Mouse (Mus musculus): ENCODE measurements around the gene Ate1. TPM values are rescaled to one million over a fixed set of nuclear protein-coding genes. Genes with fewer than 3 reads are reported as not detected.

The Ate1 gene
- total RNA-seq, 1 experiment: 25.7 TPM

- TF ChIP-seq ZC3H11A (IDR thresholded peaks at IDR 0.05; ENCODE audit: borderline replicate concordance, low read depth, low read length) (no peak), CHD2 (IDR thresholded peaks at IDR 0.05; ENCODE audit: low read depth, low read length) (no peak), HCFC1 (IDR thresholded peaks at IDR 0.05; ENCODE audit: borderline replicate concordance, insufficient read depth, low read length) (no peak), ZNF384 (IDR thresholded peaks at IDR 0.05; ENCODE audit: low read depth, low read length) (no peak), MAFK (IDR thresholded peaks at IDR 0.05; ENCODE audit: insufficient read depth, low read depth, low read length) (no peak)
- Histone ChIP-seq H3K4me3 (ENCODE audit: insufficient read depth in 1 of 2, low read depth in 1 of 2, low read length in 2 of 2, poor library complexity in 1 of 2, severe bottlenecking in 1 of 2) (no peak overlapping the region), H3K36me3 (ENCODE audit: control insufficient read depth, insufficient read depth, low read length, poor library complexity, severe bottlenecking) (no peaks in the 10 kb centered on the region), H3K9ac (ENCODE audit: insufficient read depth, low read depth, low read length, poor library complexity, severe bottlenecking) (no peak overlapping the region), H3K27ac (ENCODE audit: insufficient read depth, low read depth, low read length, poor library complexity, severe bottlenecking) (no peak overlapping the region), H3K9me3 (ENCODE audit: control insufficient read depth, insufficient read depth, low read depth, low read length) (no peaks in the 10 kb centered on the region), H3K4me1 (ENCODE audit: control insufficient read depth in 2 of 2, insufficient read depth in 2 of 2, low read length in 2 of 2, poor library complexity in 1 of 2) (no peaks in the 10 kb centered on the region)
- DNase-seq (ENCODE audit: low read depth, low spot score): no peak
- in situ Hi-C loops (cut with MboI; ENCODE audit: low sequenced_read_pairs in 2 of 2, unreplicated experiment in 2 of 2): no loop called here
Measured at GRCm38 (mm10) chr7:130560933-130561332, 40.8 kb upstream of the Ate1 start.

- no peak overlapping the region for H3K4me3 ChIP-seq (ENCODE audit: insufficient read depth in 1 of 2, low read depth in 1 of 2, low read length in 2 of 2, poor library complexity in 1 of 2, severe bottlenecking in 1 of 2)
- no peak for DNase-seq (ENCODE audit: low read depth, low spot score)
- no peak overlapping the region for H3K9ac ChIP-seq (ENCODE audit: insufficient read depth, low read depth, low read length, poor library complexity, severe bottlenecking)
- H3K9me3 ChIP-seq (ENCODE audit: control insufficient read depth, insufficient read depth, low read depth, low read length): no peaks in the 10 kb centered on the region
- no peaks in the 10 kb centered on the region for H3K36me3 ChIP-seq (ENCODE audit: control insufficient read depth, insufficient read depth, low read length, poor library complexity, severe bottlenecking)
- in situ Hi-C loops (cut with MboI; ENCODE audit: low sequenced_read_pairs in 2 of 2, unreplicated experiment in 2 of 2): no loop called here
- H3K27ac ChIP-seq (ENCODE audit: insufficient read depth, low read depth, low read length, poor library complexity, severe bottlenecking): no peak overlapping the region
- no peak for TF ChIP-seq ZNF384 (IDR thresholded peaks at IDR 0.05; ENCODE audit: low read depth, low read length)
- no peak for TF ChIP-seq ZC3H11A (IDR thresholded peaks at IDR 0.05; ENCODE audit: borderline replicate concordance, low read depth, low read length)
- no peak for TF ChIP-seq HCFC1 (IDR thresholded peaks at IDR 0.05; ENCODE audit: borderline replicate concordance, insufficient read depth, low read length)
- TF ChIP-seq MAFK (IDR thresholded peaks at IDR 0.05; ENCODE audit: insufficient read depth, low read depth, low read length): no peak
- TF ChIP-seq CHD2 (IDR thresholded peaks at IDR 0.05; ENCODE audit: low read depth, low read length): no peak
- no peaks in the 10 kb centered on the region for H3K4me1 ChIP-seq (ENCODE audit: control insufficient read depth in 2 of 2, insufficient read depth in 2 of 2, low read length in 2 of 2, poor library complexity in 1 of 2)
Measured at GRCm38 (mm10) chr7:130558592-130558991, 38.4 kb upstream of the Ate1 start.

GRCm38 (mm10) chr7:130555597-130555996, 35.4 kb upstream of the Ate1 start:
- TF ChIP-seq ZC3H11A (IDR thresholded peaks at IDR 0.05; ENCODE audit: borderline replicate concordance, low read depth, low read length) (no peak), MAFK (IDR thresholded peaks at IDR 0.05; ENCODE audit: insufficient read depth, low read depth, low read length) (no peak), HCFC1 (IDR thresholded peaks at IDR 0.05; ENCODE audit: borderline replicate concordance, insufficient read depth, low read length) (no peak), CHD2 (IDR thresholded peaks at IDR 0.05; ENCODE audit: low read depth, low read length) (no peak), ZNF384 (IDR thresholded peaks at IDR 0.05; ENCODE audit: low read depth, low read length) (no peak)
- Histone ChIP-seq H3K36me3 (ENCODE audit: control insufficient read depth, insufficient read depth, low read length, poor library complexity, severe bottlenecking) (no peaks in the 10 kb centered on the region), H3K27ac (ENCODE audit: insufficient read depth, low read depth, low read length, poor library complexity, severe bottlenecking) (no peak overlapping the region), H3K4me1 (ENCODE audit: control insufficient read depth in 2 of 2, insufficient read depth in 2 of 2, low read length in 2 of 2, poor library complexity in 1 of 2) (peaks cover 0 to 3% of the 10 kb centered on the region in 2 experiments; a peak in 1 of 4 replicates), H3K9me3 (ENCODE audit: control insufficient read depth, insufficient read depth, low read depth, low read length) (no peaks in the 10 kb centered on the region), H3K9ac (ENCODE audit: insufficient read depth, low read depth, low read length, poor library complexity, severe bottlenecking) (no peak overlapping the region), H3K4me3 (ENCODE audit: insufficient read depth in 1 of 2, low read depth in 1 of 2, low read length in 2 of 2, poor library complexity in 1 of 2, severe bottlenecking in 1 of 2) (no peak overlapping the region)
- in situ Hi-C loops (cut with MboI; ENCODE audit: low sequenced_read_pairs in 2 of 2, unreplicated experiment in 2 of 2): no loop called here
- no peak for DNase-seq (ENCODE audit: low read depth, low spot score)

- Histone ChIP-seq H3K36me3 (ENCODE audit: control insufficient read depth, insufficient read depth, low read length, poor library complexity, severe bottlenecking) (no peaks in the 10 kb centered on the region), H3K4me3 (ENCODE audit: insufficient read depth in 1 of 2, low read depth in 1 of 2, low read length in 2 of 2, poor library complexity in 1 of 2, severe bottlenecking in 1 of 2) (no peak overlapping the region), H3K9me3 (ENCODE audit: control insufficient read depth, insufficient read depth, low read depth, low read length) (no peaks in the 10 kb centered on the region), H3K9ac (ENCODE audit: insufficient read depth, low read depth, low read length, poor library complexity, severe bottlenecking) (no peak overlapping the region), H3K27ac (ENCODE audit: insufficient read depth, low read depth, low read length, poor library complexity, severe bottlenecking) (no peak overlapping the region), H3K4me1 (ENCODE audit: control insufficient read depth in 2 of 2, insufficient read depth in 2 of 2, low read length in 2 of 2, poor library complexity in 1 of 2) (peaks cover 0 to 3% of the 10 kb centered on the region in 2 experiments; a peak in 1 of 4 replicates)
- no peak for DNase-seq (ENCODE audit: low read depth, low spot score)
- in situ Hi-C loops (cut with MboI; ENCODE audit: low sequenced_read_pairs in 2 of 2, unreplicated experiment in 2 of 2): no loop called here
- TF ChIP-seq ZC3H11A (IDR thresholded peaks at IDR 0.05; ENCODE audit: borderline replicate concordance, low read depth, low read length) (no peak), MAFK (IDR thresholded peaks at IDR 0.05; ENCODE audit: insufficient read depth, low read depth, low read length) (no peak), ZNF384 (IDR thresholded peaks at IDR 0.05; ENCODE audit: low read depth, low read length) (no peak)
Measured at GRCm38 (mm10) chr7:130553321-130553720, 33.2 kb upstream of the Ate1 start.

GRCm38 (mm10) chr7:130552780-130553179, 32.6 kb upstream of the Ate1 start:
- Histone ChIP-seq H3K36me3 (ENCODE audit: control insufficient read depth, insufficient read depth, low read length, poor library complexity, severe bottlenecking) (no peaks in the 10 kb centered on the region), H3K27ac (ENCODE audit: insufficient read depth, low read depth, low read length, poor library complexity, severe bottlenecking) (no peak overlapping the region), H3K9ac (ENCODE audit: insufficient read depth, low read depth, low read length, poor library complexity, severe bottlenecking) (no peak overlapping the region), H3K4me3 (ENCODE audit: insufficient read depth in 1 of 2, low read depth in 1 of 2, low read length in 2 of 2, poor library complexity in 1 of 2, severe bottlenecking in 1 of 2) (no peak overlapping the region), H3K9me3 (ENCODE audit: control insufficient read depth, insufficient read depth, low read depth, low read length) (no peaks in the 10 kb centered on the region), H3K4me1 (ENCODE audit: control insufficient read depth in 2 of 2, insufficient read depth in 2 of 2, low read length in 2 of 2, poor library complexity in 1 of 2) (peaks cover 2 to 3% of the 10 kb centered on the region in 2 experiments; a peak in 1 of 4 replicates)
- DNase-seq (ENCODE audit: low read depth, low spot score): no peak
- no peak for TF ChIP-seq HCFC1 (IDR thresholded peaks at IDR 0.05; ENCODE audit: borderline replicate concordance, insufficient read depth, low read length)
- TF ChIP-seq ZC3H11A (IDR thresholded peaks at IDR 0.05; ENCODE audit: borderline replicate concordance, low read depth, low read length): no peak
- no peak for TF ChIP-seq ZNF384 (IDR thresholded peaks at IDR 0.05; ENCODE audit: low read depth, low read length)
- no peak for TF ChIP-seq CHD2 (IDR thresholded peaks at IDR 0.05; ENCODE audit: low read depth, low read length)
- TF ChIP-seq MAFK (IDR thresholded peaks at IDR 0.05; ENCODE audit: insufficient read depth, low read depth, low read length): no peak
- in situ Hi-C loops (cut with MboI; ENCODE audit: low sequenced_read_pairs in 2 of 2, unreplicated experiment in 2 of 2): no loop called here

All from ES-E14 (cell line).